Mouse (Mus musculus) Patski (cell line): Measurements from ENCODE around the gene Rtca. TPM values are rescaled to one million over a fixed set of nuclear protein-coding genes. Genes with fewer than 3 reads are reported as not detected.

ENCODE experiments used
- ATAC-seq: fragments of 100-300 bp; one replicate; pipeline ENCODE4 v1.8.0; 2021
- CTCF ChIA-PET: fragments of 350-600 bp; sonication (Branson Sonifier 250); formaldehyde crosslinking; loops from one replicate; lab custom pipeline; 2022; ENCODE audit warnings: inconsistent platforms; lab: Charles Lee
- POLR2A ChIA-PET: fragments of 350-600 bp; sonication (Branson Sonifier 250); formaldehyde crosslinking; loops from one replicate; lab custom pipeline; 2022; ENCODE audit warnings: antibody characterized with exemption, inconsistent platforms; lab: Charles Lee
- DNase-seq: peaks from one replicate; pipeline ENCODE4 v3.0.0-alpha.2; 2011; ENCODE audit warnings: low read depth, low spot score
- H3K27me3 ChIP-seq: fragments of 371-371 bp; one replicate; pipeline ENCODE4 v1.5.1; 2021
- CTCF ChIP-seq: fragments of 100-300 bp; IDR thresholded peaks from one replicate; pipeline ENCODE4 v1.5.1; 2021
- in situ Hi-C: fragments of 300-500 bp; cut with MboI; formaldehyde crosslinking; loops from 3 replicates; pipeline ENCODE4 v1.11.1; 2018; ENCODE audit warnings: low pct_unique_long_range_greater_than_20kb, mixed read lengths
- polyA plus RNA-seq: library from polyadenylated mRNA; unstranded; gene quantifications from one replicate; pipeline ENCODE4 v1.2.3, GENCODE M21; 2021

Gene Rtca
- polyA plus RNA-seq, 1 experiment from 2014 or later = 101 TPM

GRCm38 (mm10) chr3:116441518-116442205 is 66.3 kb downstream of the Rtca start:
- no peak for ATAC-seq
- TF ChIP-seq CTCF = no peak
- in situ Hi-C loops = no loop called here

GRCm38 (mm10) chr3:116440066-116440997 is 67.7 kb downstream of the Rtca start:
- no peak for ATAC-seq
- in situ Hi-C loops = no loop called here
- peaks cover 6% of the 10 kb centered on the region for H3K27me3 ChIP-seq
- no peak for DNase-seq
- TF ChIP-seq CTCF = no peak
- ChIA-PET POLR2A (no interaction called here), CTCF (interaction anchor here (0.8 to 2.8 kb wide), 7 partner anchors 9 to 100 kb away, joined by 3 to 7 read pairs (median 3); no protein-coding TSS in a partner anchor)

More at GRCm38 (mm10) chr3:116441518-116442205, 66.3 kb downstream of the Rtca start:
- DNase-seq = no peak
- ChIA-PET POLR2A (interaction anchor here (0.6 kb wide), 1 partner anchor 32 kb away, joined by 4 read pairs; no protein-coding TSS in a partner anchor), CTCF (interaction anchor here (1.2 to 2.8 kb wide), 4 partner anchors 10 to 32 kb away, joined by 3 to 7 read pairs (median 4); no protein-coding TSS in a partner anchor)
- H3K27me3 ChIP-seq = peaks cover 6% of the 10 kb centered on the region

Other genes with a start within 250 kb of the Rtca start
- 7.1 TPM for gene Cdc14a, start 84.2 kb downstream of the Rtca start, polyA plus RNA-seq
- gene Dbt, start 4.9 kb upstream of the Rtca start, polyA plus RNA-seq = 60.5 TPM
- gene Lrrc39, start 54.8 kb upstream of the Rtca start, polyA plus RNA-seq = 0.26 TPM
- 11.7 TPM for gene Sass6, start 86.8 kb upstream of the Rtca start, polyA plus RNA-seq
- gene Trmt13, start 106.4 kb upstream of the Rtca start, polyA plus RNA-seq = 26.4 TPM
- 84.1 TPM for gene Mfsd14a, start 154.5 kb upstream of the Rtca start, polyA plus RNA-seq
- gene Gm43191, start 173.1 kb upstream of the Rtca start, polyA plus RNA-seq = 2.6 TPM
- gene Slc35a3, start 204.6 kb upstream of the Rtca start, polyA plus RNA-seq = 44.0 TPM